Mouse (Mus musculus): Measurements from ENCODE around the gene Itih3.
A peak's percentile ranks its signal among the peaks of the same experiment; 100 is the strongest.

Gene Itih3

DNA sequence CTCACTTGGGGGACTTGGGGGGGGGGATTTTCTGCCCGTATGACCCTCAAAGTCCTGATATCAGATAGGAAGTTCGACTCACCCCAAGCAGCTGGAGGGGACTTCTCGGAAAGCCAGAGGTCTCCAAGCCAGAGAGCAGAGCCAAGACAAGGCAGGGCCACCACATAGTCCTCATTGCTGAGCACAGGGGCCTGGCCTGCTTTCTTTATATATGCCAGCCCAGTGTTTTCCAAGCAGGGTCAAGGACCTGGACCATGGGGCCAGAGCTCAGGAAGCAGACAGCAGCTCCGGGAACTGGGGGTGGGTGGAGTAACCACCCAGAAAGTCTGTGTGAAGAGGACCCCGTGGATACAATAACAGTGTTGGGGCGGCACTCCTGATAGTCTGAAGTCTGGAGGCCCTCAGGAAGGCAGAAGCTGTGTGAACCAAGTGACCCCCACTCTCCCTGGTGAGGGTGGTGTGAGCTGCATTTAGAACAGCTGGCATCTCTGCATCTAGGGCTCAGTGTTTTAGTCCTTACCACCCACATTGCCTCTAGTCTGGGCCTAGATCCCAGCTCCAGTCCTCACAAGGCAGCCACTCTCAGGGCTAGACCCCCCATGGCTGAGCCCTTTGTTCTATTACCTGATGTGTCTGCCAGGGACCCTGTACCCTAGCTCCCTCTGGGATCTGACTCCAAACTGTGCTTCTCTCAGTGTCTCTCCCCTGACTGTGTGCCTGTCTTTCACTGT, at the start of gene Itih3:
TSS of gene Itih3 (minus strand) at position 386 of the 731 bp plus-strand sequence.
- DNase-seq: no peak

DNA sequence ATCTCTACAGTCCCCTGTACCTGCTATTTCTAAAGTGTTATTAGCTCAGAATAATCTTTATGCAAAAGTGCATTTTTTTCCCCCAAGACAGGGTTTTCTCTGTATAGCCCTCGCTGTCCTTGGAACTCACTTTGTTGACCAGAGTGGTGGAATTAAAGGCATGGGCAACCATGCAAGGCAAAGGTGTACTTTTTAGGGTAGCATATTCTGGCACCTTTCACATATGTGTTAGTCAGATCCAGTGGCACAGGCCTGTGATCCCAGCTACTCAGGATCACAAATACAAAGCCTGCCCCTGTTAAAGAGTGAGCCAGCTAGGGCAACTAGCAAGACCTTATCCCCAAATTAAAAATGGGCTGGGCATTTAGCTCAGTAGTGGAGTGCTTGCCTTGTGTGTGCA, 36.8 kb upstream of the Itih3 start:
- DNase-seq: no peak

DNA sequence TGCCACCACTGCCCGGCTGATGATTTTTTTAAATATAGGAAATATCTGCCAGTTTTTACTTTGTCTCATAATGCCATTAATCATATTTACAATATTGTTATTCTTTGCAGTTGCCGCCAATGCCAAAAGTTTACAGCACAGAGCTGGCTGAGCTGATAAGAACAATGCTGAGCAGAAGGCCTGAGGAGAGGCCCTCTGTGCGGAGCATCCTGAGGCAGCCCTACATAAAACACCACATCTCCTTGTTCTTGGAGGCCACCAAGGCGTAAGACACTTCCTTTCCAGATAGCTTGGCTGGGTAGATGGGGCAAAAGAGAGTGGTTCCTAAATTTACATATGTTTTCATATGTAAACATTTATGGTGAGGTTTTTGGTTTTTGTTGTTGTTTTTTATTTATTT, 35.5 kb upstream of the Itih3 start:
- DNase-seq: no peak

DNA sequence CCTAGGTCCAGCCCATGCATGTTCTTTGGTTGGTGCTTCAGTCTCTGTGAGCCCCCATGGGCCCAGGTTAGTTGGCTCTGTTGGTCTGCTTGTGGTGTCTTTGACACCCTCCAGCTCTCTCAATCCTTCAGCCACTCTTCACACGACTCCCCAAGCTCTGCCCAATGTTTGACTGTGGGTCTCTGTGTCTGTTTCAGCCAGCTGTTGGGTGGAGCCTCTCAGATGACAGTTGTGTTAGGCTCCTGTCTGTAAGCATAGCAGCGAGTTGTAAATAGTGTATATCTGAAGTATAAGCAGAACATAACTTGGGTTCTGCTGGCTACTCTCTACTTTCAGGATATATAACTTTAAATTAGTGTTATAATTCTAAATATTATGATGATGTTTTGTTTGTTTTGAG, 35.0 kb upstream of the Itih3 start:
- DNase-seq: no peak

DNA sequence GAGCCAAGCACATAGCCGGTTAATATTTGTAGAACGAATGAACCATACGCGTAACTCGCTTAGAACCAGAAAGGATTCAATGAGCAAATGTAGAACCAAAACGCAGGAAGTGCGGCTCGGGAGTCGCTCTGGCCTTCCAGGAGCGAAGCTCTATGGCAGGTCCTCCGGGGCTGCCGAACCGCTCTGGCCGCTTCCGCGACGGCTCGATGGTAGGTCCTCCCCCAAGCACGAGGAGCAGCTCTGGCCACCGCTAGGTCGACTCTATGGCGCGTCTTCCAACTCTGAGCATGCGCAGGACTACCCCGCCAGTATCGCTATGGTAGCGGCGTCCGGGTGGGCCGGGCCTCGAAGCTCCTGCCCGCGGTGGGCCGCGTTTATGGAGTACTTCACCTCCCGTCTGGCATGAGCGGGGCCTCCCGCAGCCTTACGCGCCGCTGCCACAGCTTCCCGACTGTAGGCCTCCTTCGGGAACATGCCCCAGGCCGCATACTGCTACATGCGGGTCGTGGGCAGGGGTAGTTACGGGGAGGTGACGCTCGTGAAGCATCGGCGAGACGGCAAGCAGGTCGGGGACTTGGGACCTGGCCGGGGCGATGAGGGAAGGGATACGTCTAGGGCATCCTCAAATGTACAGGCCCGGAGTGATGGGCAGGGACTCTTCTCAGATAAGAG, 27.7 kb upstream of the Itih3 start, which contains the start of gene Nek4:
TSS of gene Nek4 (plus strand) at position 224 of the 672 bp plus-strand sequence.
- peak; percentile 97 for DNase-seq

DNA sequence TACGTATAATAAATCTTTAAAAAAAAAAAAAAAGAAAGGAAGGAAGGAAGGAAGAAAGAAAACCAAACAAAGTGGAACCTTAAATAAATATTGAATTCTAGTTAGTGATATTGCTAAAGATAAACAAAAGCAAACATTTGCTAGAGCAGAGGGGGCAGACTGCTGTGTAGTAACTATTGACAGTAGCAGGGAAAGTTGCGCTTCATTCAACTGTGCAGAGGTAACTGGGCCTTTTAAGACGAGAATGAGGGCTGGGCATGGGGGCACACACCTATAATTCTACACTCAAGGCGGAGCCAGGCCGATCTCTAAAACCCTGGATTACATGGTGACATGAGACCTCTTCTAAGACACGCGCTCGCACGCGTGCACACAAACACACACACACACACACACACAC, 26.4 kb upstream of the Itih3 start:
- no peak for DNase-seq

DNA sequence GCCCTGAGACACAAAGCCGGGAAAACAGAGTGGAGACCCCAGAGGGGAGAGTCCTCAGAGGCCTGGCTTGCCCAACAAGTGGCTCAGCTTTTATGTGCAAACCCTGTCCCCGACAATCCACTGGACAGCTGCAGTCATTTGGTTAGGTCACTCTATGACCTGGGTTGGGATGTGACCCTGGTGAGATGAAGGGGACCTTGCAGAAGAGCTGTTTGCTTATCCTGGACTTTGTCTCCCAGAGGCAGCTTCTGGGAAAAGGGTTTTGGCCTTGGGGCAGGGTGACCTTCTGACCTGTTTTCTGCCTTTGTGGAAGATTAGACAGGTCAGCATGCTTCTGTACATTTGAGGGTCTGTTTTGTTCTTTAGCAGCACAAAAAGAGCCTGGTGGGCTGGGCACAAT, 21.2 kb upstream of the Itih3 start:
- DNase-seq: no peak

DNA sequence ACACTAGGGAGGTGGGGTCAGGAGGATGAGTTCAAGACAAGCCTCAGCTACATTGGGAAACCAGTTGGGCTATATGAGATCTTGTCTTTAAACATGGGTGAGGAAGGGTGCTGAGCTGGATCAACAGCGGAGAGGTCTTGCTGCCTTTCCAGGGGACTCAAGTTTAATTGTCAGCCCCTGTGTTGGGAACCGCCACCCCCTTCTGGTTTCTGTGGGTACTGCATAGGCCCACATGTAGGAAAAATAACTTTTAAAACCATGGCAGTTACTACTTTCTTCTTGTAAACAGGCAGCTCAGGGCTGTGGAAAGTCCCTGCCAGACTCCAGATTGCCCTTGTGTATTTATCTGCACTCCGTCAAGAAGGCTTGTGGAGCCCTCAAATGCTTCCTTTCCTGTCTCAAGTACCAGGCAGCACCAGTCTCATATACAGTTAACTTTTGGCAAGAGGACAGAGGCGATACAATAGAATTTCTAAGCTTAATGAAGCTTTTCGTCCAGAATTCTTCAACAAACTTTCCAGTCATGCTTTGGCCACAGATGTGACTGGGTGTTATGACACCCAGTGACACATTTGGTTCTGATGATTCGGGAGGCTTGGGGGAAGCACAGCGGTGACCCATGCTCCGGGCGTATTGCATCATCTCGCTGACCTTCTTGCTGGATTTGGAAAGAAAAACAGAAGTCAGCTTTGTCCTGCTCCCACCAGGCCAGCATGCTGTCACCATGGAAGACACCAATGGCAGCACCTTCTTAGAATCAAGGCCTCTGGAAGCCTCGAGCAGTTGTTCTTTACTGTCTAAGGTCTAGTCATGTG, 20.5 kb upstream of the Itih3 start:
- DNase-seq: peak; percentile 58

DNA sequence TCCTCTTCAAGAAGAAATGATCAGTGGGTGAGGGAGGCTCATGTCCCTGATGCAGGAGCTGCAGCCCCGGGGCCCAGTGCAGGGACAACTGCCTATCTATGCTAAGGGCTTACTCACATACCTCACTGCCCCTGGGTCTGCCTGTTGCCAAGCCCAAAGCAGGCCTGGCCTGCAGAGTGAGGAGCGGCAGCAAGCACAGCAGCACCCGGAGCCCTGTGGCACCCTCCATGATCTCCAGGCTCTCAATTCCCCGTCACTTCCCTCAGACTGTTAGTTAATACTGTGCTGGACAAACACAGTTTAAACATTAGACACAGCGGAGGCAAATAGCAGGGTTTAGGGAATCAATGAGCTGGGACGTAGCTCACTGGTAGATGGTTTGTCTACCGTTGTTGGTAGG, 19.5 kb upstream of the Itih3 start, which contains the start of gene Itih1:
TSS of gene Itih1 (minus strand) at position 252 of the 400 bp plus-strand sequence.
- no peak for DNase-seq

DNA sequence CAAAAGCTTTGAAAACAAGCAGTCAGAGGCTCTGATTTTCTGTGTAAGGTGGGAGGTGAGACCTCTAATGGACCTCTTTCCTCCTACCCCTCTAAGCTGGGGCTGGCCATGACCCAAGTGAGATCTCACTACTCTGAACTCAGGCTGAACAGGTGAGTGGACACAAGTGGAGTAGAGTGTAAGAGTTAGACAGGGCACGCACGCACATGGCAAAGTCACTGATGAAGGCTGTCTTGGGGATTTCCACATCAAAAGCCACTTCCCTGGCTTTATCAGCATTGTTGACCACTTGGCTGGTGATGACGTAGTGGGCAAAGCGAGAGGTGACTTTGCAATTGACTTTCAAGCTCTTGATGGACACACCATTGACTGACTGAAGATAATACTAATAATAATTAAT, 18.7 kb upstream of the Itih3 start:
- DNase-seq: no peak

DNA sequence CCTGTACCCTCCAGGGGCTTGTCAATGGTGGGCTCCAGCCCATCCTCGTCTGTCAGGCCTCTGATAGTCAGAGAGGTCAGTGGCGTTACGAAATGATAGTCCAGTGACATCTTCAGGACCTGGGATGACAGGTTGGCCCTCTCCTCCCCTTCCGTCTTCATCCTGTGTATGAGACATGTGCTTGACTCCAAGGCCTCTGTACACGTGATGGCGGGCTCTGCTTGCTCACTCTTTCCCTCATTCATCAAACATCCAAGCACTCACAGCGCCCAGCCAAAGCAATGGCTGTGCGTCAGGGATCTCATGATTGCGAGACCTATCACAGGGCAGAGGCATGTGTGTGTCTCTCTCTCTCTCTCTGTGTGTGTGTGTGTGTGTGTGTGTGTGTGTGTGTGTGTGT, 9.8 kb upstream of the Itih3 start:
- no peak for DNase-seq

DNA sequence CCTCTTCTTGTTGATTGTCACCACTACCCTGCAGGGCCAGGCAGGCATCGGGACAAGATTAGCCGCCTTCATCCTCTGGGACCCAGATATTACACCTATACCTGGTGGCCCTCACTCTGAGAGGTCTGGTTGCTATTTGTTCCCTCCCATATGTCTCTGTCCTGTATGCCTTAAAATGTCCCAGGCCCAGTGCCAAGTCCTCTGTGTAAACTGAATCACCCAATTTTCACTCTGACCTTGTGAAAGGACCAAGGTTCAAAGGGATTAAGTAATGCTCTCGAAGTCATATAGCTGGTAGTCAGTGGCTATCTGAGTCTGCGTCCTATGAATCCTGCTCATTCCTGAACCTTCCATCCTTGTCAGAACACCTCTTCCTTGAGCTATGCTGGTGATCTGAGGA, 6.8 kb upstream of the Itih3 start:
- no peak for DNase-seq

DNA sequence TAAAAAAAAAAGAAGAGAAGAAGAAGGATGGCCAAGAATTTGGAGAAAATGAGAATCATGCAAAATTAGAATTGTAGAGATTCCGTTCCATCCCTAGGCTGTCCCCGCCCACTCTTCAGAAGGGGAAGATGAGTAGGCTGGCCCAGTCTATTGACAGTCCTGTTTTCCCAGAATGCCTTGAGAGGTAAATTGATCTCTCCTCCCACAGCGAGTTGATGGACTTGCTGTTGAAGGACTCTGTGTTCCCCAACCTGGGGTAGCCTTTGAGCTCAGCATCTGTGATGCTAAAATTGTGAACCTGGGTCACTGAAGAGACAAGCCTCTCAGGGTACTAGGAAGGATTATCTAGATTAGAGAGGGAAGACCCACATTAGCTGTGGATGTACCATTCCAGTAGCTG, 1.9 kb upstream of the Itih3 start:
- no peak for DNase-seq

DNA sequence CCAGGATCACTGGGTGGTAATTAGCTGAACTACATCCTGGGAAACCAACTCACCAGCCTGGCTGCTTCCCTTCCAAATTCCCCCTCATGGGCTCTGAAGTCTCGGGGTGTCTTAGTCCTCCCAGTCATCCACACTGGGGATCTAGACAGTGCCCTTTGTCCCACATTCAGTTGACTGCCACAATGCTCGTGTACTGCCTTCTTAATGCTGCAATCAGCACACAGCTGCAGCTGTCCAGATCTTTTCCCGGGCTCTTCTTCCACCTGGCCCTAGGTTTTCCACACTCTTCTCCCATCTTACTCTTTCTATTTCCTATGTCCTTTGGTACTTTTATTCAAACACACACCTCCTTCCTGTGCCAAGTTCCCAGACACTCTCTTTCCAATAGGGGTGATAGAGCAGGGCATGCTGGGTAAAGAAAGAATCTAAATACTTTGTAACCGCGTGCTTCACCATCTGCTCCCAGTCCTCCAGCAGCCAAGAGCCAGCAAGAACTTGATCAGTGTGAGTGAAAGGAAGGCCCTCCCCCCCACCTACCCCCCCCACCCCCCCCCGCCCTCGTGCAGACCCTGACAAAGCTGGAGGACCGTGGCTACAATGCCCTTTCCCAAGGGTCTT, 1.4 kb downstream of the Itih3 start:
- no peak for DNase-seq

DNA sequence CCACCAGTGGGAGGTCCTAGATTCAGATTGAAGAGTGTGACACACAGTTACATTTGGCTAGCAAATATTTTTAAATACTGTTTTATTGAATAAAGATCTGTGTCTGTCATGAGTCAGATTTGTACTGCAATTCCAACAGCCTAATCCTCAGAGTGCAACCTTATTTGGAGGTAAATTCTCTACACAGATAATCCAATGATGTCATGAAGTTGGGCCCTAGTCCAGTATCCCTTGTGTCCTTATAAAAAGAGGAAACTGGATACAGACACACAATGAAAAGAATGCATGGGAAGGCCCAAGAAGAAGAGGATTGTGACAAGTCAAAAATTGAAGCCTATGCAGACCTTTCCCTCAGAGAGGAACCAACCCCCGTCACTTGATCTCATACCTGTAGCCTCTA, 7.0 kb downstream of the Itih3 start:
- no peak for DNase-seq

DNA sequence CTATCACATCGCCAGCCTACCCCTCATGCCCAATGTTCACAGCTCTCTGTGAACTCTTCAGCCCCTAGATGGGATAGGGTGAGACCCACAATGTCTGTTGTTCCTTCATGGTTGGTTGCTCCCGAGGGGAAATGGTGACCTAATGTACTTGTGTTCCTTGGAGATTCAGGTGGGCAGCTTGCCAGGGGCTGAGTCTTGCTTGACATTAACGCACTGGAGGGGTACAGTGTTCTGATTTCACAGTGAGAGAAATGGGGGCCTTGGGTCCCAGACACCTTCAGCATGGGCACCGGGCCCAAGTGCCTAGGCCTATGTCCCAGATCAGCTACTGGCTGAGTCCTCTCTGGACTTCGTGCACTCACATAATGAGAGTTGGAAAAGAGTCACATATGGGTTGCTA, 10.2 kb downstream of the Itih3 start:
- DNase-seq: no peak

DNA sequence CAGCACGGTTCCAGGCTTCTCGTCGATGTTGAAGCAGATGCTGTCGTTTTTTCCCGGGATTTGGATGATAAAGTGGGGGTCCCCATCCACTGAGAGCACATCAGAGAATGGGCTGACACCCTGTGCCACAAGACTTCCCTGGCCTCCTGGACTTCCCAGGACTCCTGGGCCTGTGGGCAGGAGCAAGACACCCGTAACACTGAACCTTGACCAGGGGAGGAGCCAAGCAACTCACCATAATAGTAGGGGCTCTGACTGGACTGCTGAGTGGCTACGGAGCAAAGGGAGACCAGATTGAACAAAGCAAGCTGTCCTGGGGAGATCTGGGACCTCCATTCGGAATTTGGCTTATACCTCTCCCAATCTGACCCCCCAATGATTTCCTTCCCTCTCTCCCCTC, 10.9 kb downstream of the Itih3 start:
- DNase-seq: no peak

DNA sequence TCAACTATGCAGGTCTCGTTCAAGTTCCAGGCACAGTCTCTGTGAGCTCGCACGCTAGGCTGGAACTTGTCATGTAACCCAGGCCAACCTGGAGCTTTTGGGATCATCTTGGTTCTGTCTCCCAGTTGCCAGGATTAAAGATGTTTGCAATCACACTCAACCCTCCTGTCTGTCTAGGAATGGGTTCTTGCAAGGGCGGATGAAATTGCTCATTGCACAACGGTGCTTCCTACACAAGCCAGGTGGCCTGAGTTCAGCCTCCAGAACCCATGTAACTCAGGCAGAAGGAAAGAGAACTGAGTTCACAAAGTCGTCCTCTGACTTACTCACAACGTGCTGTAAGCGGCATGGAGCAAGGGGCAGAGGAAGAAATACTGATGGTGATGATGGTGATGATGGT, 12.4 kb downstream of the Itih3 start:
- DNase-seq: no peak

DNA sequence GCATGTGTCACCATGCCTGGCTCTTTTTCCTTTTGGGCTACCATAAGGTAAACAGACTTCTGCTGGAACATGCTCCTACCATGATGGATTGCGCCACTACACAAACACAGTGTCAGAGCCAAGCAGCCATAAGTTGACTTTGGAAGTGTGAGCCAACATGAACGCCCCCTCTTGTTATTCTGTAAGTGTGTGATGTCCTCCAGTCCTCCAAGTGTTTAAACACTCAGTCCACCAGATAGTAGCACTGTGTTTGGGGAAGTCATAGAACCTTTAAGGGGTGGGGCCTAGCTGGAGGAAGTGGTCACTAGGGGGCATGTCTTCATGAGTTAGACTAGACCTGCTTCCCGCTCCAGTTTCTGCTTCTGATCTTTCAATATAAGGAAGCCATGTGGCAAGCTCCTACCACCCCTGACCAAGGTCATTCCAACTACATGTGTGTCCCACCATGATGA, 15.7 kb downstream of the Itih3 start:
- DNase-seq: no peak

DNA sequence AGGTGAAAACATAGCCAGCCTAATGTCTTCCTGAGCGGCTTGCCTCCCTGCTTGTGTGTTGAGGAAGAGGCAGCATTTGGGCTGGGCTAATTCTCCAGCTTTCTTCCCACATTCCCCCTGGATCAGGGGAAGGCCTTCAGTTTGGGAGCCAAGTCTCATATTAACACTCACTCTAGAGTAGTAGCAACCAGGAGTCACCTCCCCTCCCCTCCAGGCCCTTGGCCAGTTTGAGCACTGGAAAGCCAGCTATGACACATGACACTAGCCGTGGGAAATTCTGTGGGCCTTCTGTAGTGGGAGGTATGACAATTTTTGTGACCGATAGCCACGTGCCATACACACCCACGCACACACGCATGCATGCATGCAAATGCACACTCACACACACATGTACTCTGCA, 17.6 kb downstream of the Itih3 start:
- DNase-seq: no peak

DNA sequence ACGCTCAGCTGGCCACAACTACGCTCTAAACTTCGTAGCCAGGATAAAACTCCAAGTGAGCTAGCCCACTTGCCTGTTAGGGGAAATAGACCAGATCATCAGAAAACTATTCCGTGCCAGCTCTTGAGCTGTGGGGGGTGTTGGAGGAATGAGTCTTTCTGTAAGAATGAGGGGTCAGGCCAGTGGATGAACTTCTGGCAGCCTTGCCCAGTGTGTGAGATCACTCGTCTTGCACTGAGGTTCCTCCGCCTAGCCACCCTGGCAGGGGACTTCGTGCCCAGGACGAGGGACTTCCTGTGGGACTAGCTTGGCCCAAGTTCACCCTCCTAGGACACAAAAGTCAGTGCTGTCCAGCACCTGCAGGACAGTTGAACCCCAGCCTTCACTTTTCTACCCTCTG, 19.3 kb downstream of the Itih3 start:
- no peak for DNase-seq

DNA sequence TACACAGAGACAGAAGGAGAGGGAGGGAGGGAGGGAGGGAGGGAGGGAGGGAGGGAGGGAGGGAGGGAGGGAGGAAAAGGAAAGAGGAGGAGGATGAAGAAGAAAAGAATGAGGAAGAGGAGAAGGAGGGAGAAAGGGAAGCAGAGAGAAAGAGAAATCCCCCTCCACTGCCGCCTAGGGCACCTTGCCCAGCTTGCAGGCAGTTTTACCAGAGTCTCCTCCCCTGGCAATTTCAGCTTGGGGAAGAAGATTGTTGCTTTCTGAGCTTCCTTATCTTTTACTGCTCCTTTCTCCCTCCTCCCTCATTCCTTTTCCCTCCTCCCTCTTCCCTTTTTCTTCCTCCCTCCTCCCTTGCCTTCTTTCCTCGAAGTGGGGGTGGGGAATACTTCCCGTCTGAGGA, 20.5 kb downstream of the Itih3 start:
- DNase-seq: no peak

DNA sequence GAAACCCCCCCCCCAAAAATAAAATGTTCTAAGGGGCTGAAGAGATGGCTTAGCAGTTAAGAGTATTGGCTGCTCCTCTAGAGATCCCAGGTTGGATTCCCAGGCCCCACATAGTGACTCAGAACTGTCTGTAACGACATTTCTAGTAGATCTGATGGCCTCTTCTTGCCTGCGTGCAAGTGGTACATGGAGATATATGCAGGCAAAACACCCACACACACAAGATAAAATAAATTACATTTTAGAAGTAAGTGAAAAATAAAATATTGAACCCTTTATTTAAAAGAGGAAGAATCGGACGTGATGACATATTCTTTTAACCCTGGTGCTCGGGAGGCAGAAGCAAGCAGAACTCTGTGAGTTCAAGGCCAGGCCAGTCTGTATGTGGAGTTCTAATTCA, 20.9 kb downstream of the Itih3 start:
- no peak for DNase-seq

Data from thymus, postnatal 25 days (tissue).